Mouse (Mus musculus): ENCODE measurements at regions not wholly inside any gene's neighbourhood (a gene's known extent, or its start where the extent isn't known, plus 50 kb on each side); places are given as distances from the start of the nearest gene placed in this dataset.

DNA sequence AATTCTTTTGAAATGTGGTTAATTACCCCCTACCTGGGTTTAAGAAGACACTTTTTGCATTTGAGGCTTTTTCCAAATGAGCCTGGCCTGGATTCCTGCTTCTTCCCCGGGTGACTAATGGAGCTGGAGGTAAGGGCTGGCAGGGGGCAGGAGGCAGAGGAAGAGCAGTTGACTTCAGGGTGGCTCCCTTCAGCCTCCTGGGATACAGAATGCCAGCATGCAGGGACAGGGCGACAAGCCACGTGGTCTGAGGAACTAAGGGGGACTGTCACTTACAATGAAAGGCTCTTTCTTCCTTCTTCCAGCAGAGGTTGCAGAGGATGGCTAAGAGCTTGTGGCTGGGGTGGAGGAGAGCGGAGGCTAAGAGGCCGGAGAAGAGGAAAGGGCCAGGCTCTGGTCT lies 234.8 kb upstream of the Rpl38 start:
- TF ChIP-seq CTCF (IDR thresholded peaks at IDR 0.05; ENCODE audit: low read depth, low read length) (no peak), GATA1 (IDR thresholded peaks at IDR 0.05; ENCODE audit: borderline replicate concordance, low read length) (no peak), POLR2AphosphoS5 (IDR thresholded peaks at IDR 0.05; ENCODE audit: insufficient replicate concordance, low read depth, low read length) (no peak), TAL1 (conservative IDR thresholded peaks at IDR 0.05; ENCODE audit: low read depth, low read length) (no peak)

Data from G1E (cell line).